Mouse (Mus musculus) embryo, embryonic 11.5 days (tissue): Measurements from ENCODE around the gene Olfr666.
"Not testable (repeated sequence)": the region's sequence is repeated elsewhere in the genome, so short reads cannot be mapped to it uniquely, and the experiment has no call there.

ENCODE experiments used
- DNase-seq: peaks from one replicate; pipeline ENCODE4 v3.0.0-alpha.2; 2012; ENCODE audit warnings: low read depth, low spot score

The Olfr666 gene

DNA sequence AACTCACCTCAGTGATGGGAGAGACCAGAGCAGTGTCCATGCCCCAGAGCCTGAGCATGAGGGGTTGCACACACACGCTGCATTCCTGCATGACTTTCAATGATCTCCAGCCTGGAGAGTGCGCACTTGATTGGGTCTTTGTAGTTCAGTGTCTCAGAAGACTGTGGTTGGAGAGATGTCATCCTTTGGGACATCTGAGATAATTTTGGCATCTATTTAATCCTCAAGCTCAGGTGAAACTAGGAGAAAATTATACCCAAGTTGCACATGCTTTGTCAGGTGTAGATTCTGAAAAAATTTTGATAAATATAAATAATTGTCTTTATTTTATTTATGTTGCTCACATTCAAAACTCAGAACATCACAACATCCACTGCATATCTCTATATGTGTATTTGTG lies at the start of gene Olfr666:
Olfr666 (minus strand) TSS at position 101 of the 400 bp plus-strand sequence.
- DNase-seq: no peak

DNA sequence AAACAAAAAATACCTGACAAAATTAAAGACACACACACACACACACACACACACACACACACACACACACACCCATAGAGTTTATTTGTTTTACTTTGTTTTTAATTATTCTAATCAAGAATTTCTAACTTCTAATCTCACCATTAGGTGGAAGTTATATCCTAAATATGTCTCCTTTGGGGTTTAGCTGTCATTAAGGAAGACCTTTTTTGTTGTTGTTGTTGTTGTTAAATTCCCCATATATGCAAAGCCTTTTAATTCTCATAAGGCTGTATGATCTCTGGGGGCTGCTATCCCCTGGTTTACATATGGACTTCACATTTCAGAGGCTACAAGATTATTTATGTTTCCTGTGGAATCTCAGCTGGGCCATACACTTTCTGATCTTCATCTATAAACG lies 38.2 kb upstream of the Olfr666 start, which contains the start of gene Olfr669:
Olfr669 (plus strand) TSS at position 301 of the 400 bp plus-strand sequence.
- no peak for DNase-seq

DNA sequence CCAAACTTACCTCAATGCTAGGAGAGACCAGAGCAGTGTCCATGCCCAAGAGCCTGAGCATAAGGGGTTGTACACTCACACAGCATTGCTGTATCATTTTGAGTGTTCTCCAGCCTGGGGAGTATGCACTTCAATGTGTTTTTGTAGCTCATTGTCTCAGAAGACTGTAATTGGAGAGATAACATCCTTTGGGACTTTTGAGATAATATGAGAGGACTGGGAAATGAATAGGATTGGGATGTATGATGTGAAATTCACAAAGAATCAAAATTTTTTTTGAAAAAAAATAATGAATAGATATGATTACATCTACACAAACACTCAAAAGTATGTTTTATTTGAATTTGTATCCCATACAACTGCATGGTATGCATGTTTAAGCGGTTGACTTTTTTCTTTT lies 32.2 kb upstream of the Olfr666 start, which contains the start of gene Olfr668:
Olfr668 (minus strand) TSS at position 101 of the 400 bp plus-strand sequence.
- no peak for DNase-seq

DNA sequence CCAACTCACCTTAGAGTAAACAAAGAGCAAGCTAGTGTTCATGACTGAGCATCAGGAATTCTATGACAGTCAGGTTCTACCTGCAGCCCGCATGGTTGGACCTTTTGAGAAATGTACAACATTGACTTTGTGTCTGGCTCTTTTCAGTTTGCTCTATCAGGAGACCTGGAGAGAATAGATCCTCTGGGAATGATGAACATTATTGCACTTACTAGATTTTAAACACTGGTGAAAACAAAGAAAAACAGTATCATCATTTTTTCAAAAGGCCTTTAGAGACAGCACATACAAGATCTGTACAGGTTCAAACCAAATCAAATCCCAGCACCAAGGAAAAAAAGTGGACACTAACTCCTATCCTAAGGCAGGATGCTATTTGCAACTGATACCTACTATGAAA lies 25.6 kb upstream of the Olfr666 start, which contains the start of gene Olfr667:
Olfr667 (minus strand) TSS at position 101 of the 400 bp plus-strand sequence.
- no peak for DNase-seq

DNA sequence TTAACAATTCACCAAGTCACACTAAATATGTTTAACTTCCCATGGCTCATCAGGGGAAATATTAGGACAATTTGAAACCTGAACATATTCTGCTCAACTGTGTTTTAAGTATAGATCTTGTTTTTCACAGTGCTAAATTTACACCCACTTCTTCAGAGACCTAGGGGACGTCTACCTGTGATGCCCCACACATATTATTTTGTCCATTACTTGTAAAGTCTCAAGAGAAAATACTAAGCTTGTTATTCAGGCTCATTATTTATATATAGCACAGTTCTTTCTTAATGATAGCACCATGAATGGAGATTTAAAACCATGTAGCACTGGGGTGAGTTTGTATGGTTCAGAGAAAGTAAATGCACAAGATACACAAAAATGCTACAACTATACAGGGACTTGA lies 18.0 kb downstream of the Olfr666 start, which contains the start of gene Olfr665:
Olfr665 (plus strand) TSS at position 301 of the 400 bp plus-strand sequence.
- no peak for DNase-seq

DNA sequence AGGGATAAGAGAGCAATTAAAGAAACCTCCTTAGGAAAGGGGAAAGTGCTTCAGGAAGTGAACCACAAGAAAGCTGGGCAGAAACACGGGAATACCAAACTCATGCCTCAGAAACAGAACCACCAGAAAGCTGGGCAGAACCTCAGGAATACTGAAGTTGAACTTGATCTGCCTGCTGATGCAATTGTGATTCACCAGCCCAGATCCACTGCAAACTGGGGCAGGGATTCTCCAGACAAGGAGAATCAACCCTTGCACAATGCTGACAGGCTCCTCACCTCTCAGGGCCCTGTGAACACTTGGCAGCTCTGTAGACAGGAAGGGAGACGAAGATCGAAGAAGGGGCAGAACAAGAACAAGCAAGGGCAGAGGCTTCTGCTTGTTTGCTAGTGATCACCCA lies 34.4 kb downstream of the Olfr666 start:
- no peak for DNase-seq

DNA sequence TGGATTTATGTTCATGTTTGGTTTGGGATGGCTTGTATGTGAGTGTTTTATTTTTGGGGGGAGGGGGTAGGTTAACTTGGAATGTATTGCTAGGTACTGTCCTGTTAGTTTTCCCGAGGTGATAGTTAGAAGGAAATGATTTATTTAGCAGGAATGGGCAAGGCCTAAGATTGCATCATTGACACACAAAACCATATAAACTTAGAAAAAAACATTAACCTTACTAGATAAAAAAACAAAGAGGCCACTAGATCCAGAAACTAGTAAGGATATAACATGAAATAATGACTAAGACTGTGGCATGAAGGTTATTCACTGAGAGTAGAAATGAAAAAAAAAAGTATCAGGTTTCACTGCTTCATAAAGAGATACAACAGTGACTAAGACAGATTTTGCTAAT lies 38.1 kb downstream of the Olfr666 start:
- DNase-seq: no peak

DNA sequence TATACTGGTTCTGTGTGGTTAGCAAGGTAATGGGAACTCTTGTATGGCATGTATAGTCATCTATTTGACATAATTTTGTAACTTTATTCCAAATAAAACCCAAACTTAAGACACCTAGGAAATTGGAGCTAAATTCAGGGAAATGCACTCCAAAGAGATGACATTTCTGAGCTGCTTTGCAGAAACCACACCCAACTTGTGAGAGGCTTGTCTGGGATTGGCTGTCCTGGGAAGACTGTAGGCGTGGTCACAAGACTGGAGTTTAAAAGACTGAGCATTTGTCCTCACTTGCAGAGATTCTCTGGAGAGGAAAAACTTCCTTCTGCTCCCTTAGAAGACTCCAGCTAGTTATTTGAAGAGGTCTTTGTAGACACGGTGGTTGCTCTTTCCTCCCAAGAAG lies 39.0 kb downstream of the Olfr666 start, which contains the start of gene Usp17la:
Usp17la (plus strand) TSS at position 301 of the 400 bp plus-strand sequence.
- DNase-seq: not testable (repeated sequence)

DNA sequence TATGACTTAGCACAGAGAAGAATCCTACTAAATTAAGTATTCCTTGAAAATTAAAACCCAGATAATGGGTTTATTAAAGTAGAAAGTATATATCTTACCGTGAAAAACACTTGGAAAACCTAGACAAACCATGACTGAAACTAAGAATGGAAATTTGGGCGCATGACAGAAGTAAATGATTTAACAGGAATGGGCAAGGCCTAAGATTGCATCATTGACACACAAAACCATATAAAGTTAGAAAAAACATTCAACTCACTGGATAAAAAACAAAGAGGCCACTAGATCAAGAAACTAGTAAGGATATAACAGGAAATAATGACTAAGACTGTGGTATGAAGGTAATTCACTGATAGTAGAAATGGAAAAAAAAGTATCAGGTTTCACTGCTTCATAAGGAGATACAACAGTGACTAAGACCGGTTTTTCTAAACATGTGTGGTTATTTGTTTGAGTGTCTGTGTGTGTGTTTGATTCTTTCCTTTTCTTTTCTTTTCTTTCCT lies 40.5 kb downstream of the Olfr666 start:
- no peak for DNase-seq

DNA sequence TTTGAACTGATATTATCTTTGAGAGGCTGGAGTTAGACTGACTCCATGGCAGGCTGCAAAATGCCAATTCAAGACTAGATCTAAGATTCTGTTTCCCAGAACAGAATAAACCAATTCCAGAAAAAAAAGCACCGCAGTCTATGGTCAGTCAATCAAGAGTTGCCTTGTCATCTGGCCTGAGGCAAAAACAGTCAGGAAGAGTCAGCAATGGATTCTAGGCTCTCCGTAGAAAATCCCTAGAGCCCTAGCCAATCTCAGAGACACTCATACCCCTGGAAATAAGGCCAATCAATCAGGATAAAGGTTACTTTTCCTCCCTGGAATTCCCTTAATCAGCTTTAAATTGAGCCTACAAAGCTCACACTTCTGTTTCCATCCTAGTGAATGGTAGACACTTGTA lies 44.2 kb downstream of the Olfr666 start:
- not testable (repeated sequence) for DNase-seq

DNA sequence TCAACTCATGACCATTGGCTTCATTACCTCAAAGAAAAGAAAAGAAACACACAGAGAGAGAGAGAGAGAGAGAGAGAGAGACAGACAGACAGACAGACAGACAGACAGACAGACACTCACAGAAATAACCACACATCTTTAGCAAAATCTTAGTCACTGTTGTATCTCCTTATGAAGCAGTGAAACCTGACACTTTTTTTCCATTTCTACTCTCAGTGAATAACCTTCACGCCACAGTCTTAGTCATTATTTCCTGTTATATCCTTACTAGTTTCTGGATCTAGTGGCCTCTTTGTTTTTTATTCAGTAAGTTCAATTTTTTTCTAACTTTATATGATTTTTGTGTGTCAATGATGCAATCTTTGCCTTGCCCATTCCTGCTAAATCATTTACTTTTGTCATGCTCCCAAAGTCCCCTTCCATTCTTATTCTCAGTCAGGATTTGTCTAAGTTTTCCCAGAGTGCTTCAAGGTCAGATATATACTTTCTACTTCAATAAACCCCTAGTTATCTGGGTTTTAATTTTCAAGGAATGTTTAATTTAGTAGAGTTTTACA lies 51.9 kb downstream of the Olfr666 start:
- DNase-seq: no peak

DNA sequence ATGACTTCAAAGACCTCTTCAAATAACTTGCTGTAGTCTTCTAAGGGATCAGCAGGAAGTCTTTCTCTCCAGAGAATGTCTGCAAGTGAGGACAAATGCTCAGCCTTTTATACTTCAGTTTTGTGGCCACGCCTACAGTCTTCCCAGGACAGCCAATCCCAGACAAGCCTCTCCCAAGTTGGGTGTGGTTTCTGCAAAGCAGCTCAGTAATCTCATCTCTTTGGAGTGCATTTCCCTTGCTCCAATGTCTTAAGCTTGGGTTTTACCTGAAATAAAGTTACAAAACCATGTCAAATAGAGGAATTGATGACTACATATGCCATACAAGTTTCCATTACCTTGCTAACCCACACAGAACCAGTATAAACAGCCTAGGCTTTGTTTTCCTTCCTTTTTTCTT lies 53.2 kb downstream of the Olfr666 start, which contains the start of gene Usp17lb:
Usp17lb (minus strand) TSS at position 101 of the 400 bp plus-strand sequence.
- DNase-seq: no peak
